Mouse (Mus musculus) embryonic fibroblast, embryonic 13.5 days (primary cell): ENCODE results near the gene Acsl5. TPM values are rescaled to one million over a fixed set of nuclear protein-coding genes. Genes with fewer than 3 reads are reported as not detected.

Experiments
- H3K27ac ChIP-seq: 2 replicates; pipeline ENCODE4 v1.5.1; 2012; ENCODE audit warnings: low read length, control low read depth, inconsistent platforms; ENCODE audit not compliant: insufficient read depth
- H3K4me1 ChIP-seq: 2 replicates; pipeline ENCODE4 v1.6.1; 2011; ENCODE audit warnings: low read length; ENCODE audit not compliant: control insufficient read depth, insufficient read depth
- H3K4me3 ChIP-seq: 2 replicates; pipeline ENCODE4 v1.5.1; 2011; ENCODE audit warnings: mild to moderate bottlenecking, control low read depth, low read length; ENCODE audit not compliant: insufficient read depth
- CTCF ChIP-seq: IDR thresholded peaks from 2 replicates; pipeline ENCODE4 v1.5.1; 2011; ENCODE audit warnings: mild to moderate bottlenecking, control low read depth, low read length, moderate library complexity, borderline replicate concordance; ENCODE audit not compliant: insufficient read depth
- POLR2A ChIP-seq: IDR thresholded peaks from 2 replicates; pipeline ENCODE4 v1.6.1; 2011; ENCODE audit warnings: low read depth, mild to moderate bottlenecking, control low read depth, low read length, moderate library complexity
- polyA plus RNA-seq: library from polyadenylated mRNA; stranded (reverse); fragments of >200 nt; gene quantifications from 2 replicates; pipeline ENCODE4 v1.2.4, GENCODE M21; 2011; ENCODE audit warnings: low read depth; ENCODE audit not compliant: missing spikeins, insufficient read length

Acsl5 gene
- polyA plus RNA-seq, 1 experiment = 46.9 TPM

DNA sequence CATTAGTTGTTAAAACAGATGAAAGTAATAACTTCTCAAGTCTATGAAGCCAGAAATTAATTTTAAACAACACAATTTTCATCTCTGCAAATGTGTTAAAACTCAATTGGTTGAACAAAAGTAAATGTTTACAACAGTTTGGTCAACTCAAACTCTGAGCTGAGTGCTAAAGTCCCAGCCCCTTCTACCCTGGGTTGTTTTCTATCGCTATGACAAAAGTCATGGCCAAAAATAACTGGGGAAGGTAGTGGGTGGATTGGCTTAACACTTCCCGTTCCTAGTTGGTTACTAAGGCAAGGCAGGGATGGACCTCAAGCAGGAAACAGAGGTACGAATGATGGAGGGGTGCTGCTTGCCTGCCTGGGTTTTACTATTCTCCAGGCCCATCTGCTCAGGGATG is 25.0 kb downstream of the Acsl5 start:
- no peak for TF ChIP-seq POLR2A
- no peak for TF ChIP-seq CTCF
- no peak overlapping the region for H3K27ac ChIP-seq
- no peak overlapping the region for H3K4me3 ChIP-seq
- no peaks in the 10 kb centered on the region for H3K4me1 ChIP-seq

DNA sequence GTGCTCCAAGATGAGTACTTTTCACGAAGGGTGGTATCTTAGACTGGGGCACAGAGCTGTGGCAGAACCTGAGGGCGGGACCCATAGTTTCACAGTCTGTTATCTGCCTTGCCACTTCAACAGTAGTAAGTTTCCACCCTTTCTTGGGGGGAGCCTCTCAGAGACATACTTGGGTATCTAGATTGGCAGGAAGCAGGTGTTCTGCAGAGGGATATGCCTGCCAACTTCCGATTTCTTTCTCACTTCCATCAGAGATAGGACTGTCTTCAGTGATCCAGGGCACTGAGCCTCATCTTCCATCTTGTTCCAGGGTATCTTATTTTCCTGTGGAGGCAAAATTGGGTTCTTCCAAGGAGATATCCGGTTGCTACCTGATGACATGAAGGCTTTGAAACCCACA is 32.4 kb downstream of the Acsl5 start:
- no peak for TF ChIP-seq POLR2A
- TF ChIP-seq CTCF = no peak
- H3K4me3 ChIP-seq = no peak overlapping the region

GRCm38 (mm10) chr19:55286034-55286433 is 34.3 kb downstream of the Acsl5 start:
- no peak overlapping the region for H3K4me3 ChIP-seq
- H3K4me1 ChIP-seq = no peaks in the 10 kb centered on the region; the same call in 1 of the 2 replicates
- no peak overlapping the region for H3K27ac ChIP-seq
- TF ChIP-seq POLR2A (no peak), CTCF (no peak)

More for the DNA sequence above, 32.4 kb downstream of the Acsl5 start:
- Histone ChIP-seq H3K4me1 (no peaks in the 10 kb centered on the region; the same call in 1 of the 2 replicates), H3K27ac (no peak overlapping the region)

- no peaks in the 10 kb centered on the region; the same call in 1 of the 2 replicates for H3K4me1 ChIP-seq
- no peak overlapping the region for H3K27ac ChIP-seq
- no peak overlapping the region for H3K4me3 ChIP-seq
- TF ChIP-seq CTCF (no peak), POLR2A (no peak)
These were observed 37.2 kb downstream of the Acsl5 start for GRCm38 (mm10) chr19:55288974-55289373.

GRCm38 (mm10) chr19:55290621-55291270 is 39.0 kb downstream of the Acsl5 start:
- Histone ChIP-seq H3K4me3 (no peak overlapping the region), H3K27ac (no peak overlapping the region), H3K4me1 (no peaks in the 10 kb centered on the region; the same call in 1 of the 2 replicates)
- TF ChIP-seq POLR2A (no peak), CTCF (no peak)

DNA sequence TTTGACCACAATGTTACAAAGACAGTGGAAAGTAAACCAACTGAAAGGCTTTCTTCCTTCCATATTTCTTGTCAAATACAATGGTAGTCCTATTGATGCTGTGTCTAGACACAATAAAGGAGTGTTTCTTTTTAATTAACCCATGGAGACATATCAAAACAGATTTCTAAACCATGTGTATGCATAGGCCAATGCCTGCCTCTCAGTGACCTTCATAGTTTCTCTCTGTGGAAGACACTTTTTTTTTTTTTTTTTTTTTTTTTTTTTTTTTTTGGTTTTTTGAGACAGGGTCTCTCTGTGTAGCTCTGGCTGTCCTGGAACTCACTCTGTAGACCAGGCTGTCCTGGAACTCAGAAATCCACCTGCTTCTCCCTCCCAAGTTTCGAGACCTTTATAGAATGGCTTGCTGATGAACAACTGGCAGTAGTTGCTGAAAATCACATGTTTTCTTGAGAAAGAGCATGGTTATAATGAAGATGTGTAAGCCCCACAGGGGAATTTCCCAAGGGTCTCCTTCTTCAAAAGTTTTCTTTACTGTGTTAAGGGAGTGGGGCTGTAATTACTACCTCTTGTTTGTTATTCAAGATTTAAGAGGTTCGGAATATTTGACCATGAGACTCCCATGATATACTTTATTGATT is 40.6 kb downstream of the Acsl5 start:
- no peak overlapping the region for H3K4me3 ChIP-seq
- no peak for TF ChIP-seq CTCF
- no peak for TF ChIP-seq POLR2A
- no peaks in the 10 kb centered on the region; the same call in 1 of the 2 replicates for H3K4me1 ChIP-seq
- H3K27ac ChIP-seq = no peak overlapping the region

DNA sequence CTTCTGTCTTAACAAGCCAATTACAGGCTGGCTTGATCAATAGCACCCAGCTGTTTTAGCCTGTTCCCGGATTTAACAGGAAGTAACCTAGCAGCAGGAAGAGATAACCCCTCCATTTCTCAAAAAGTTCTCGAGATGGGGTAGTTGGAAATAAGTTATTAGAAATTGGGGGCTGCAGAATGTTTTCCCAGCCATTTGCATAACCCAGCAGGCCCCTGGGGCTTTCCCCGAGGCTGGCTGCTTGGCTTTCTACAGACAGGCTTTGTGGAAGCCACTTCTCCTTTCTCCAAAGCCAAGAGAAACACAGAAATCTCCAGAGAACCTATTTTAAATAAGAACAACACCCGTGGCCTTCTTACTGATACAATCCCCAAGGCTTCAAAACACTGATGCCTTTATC is 41.4 kb downstream of the Acsl5 start:
- no peak overlapping the region for H3K4me3 ChIP-seq
- TF ChIP-seq CTCF = no peak
- no peak for TF ChIP-seq POLR2A
- H3K4me1 ChIP-seq = peaks cover 3% of the 10 kb centered on the region; the same call in 1 of the 2 replicates
- H3K27ac ChIP-seq = no peak overlapping the region

- no peak overlapping the region for H3K4me3 ChIP-seq
- H3K27ac ChIP-seq = no peak overlapping the region
- H3K4me1 ChIP-seq = peaks cover 11% of the 10 kb centered on the region
- TF ChIP-seq CTCF (no peak), POLR2A (no peak)
These were observed 43.3 kb downstream of the Acsl5 start for GRCm38 (mm10) chr19:55295075-55295474.

GRCm38 (mm10) chr19:55295556-55295955 is 43.8 kb downstream of the Acsl5 start:
- Histone ChIP-seq H3K4me1 (peaks cover 14% of the 10 kb centered on the region), H3K27ac (no peak overlapping the region), H3K4me3 (no peak overlapping the region)
- TF ChIP-seq POLR2A (no peak), CTCF (no peak)

- TF ChIP-seq POLR2A = no peak
- no peak for TF ChIP-seq CTCF
- Histone ChIP-seq H3K4me1 (peaks cover 14% of the 10 kb centered on the region), H3K27ac (no peak overlapping the region), H3K4me3 (no peak overlapping the region)
These were observed 44.6 kb downstream of the Acsl5 start for GRCm38 (mm10) chr19:55296301-55296700.
